ENCODE assay signal across 8 mouse cellular contexts in the genomic region with DNA sequence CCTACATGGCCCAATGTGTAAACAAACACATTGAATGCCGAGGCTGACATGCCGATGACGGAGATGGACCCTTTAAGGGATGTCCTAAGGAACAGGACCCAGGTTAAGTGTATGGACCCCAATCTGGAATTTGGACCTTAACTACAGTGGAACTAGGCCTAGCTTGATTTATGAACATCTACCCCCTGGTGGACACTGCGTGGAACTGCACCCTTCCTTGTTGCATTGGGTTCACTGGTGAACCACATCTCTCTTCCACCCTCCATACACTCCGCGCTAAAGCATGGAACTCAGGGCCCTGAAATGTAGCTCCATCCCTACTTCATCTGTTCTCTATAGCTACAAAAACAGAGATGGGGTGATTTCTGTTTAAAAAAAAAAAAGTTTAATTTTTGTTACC. TPM values are rescaled to one million over a fixed set of nuclear protein-coding genes. Genes with fewer than 3 reads are reported as not detected.
DNase-seq lines count a peak whose midpoint lies in the region; ATAC-seq lines count a peak whose summit lies in the region.

No protein-coding gene starts in this region.

- H3K27me3 ChIP-seq in liver, embryonic 11.5 days (replicated peaks; ENCODE audit: control insufficient read depth, insufficient read depth, low read length), result no peaks in the 10 kb centered on the region
- peaks cover 2% of the 10 kb centered on the region; the same call in 1 of the 2 replicates for H3K27me3 ChIP-seq in liver, embryonic 13.5 days

- no peak overlapping the region for H3K4me3 ChIP-seq in liver, embryonic 11.5 days (ENCODE audit: low read depth, low read length)
- no peak overlapping the region for H3K4me3 ChIP-seq in liver, embryonic 13.5 days (replicated peaks)

- WGBS in liver, embryonic 11.5 days, result 63% methylated on average over 6 of the region's 6 CpGs
- WGBS in liver, embryonic 13.5 days (ENCODE audit: insufficient replicate concordance), result 55% methylated on average over 6 of the region's 6 CpGs

- no peak overlapping the region for H3K9ac ChIP-seq in liver, embryonic 11.5 days (ENCODE audit: low read depth, low read length)
- no peak overlapping the region for H3K9ac ChIP-seq in liver, embryonic 13.5 days

- ATAC-seq in liver, embryonic 11.5 days (replicated peaks; ENCODE audit: low FRiP score), result no peak
- no peak for ATAC-seq in liver, embryonic 13.5 days (ENCODE audit: low read depth)

- 0 out of 2 replicates have a peak, but pooled peaks cover under 1% of the 10 kb centered on the region for H3K4me1 ChIP-seq in liver, embryonic 11.5 days (replicated peaks; ENCODE audit: control insufficient read depth, insufficient read depth, low read length)
- peaks cover 8% of the 10 kb centered on the region for H3K4me1 ChIP-seq in liver, embryonic 13.5 days (replicated peaks)

- peak; percentile 58 to 74 for DNase-seq in cerebellum, postnatal 10 days
- no peak for DNase-seq in cerebellum, adult 18-20 months
- peak; percentile 50 for DNase-seq in liver
- no peak for DNase-seq in liver, embryonic 11.5 days (ENCODE audit: low spot score)
- peak; percentile 39 for DNase-seq in embryo, embryonic 11 days
- DNase-seq in liver, embryonic 13.5 days, result peak; percentile 31
- peak; percentile 15 to 22 for DNase-seq in spleen, postnatal 36 days (ENCODE audit: low spot score in 2 of 2)
- DNase-seq in cerebellum, adult 9-10 months, result no peak

- no peak overlapping the region for H3K4me2 ChIP-seq in liver, embryonic 11.5 days
- H3K4me2 ChIP-seq in liver, embryonic 13.5 days, result no peak overlapping the region

- no peak overlapping the region for H3K27ac ChIP-seq in liver, embryonic 11.5 days (ENCODE audit: low read depth, low read length)
- H3K27ac ChIP-seq in liver, embryonic 13.5 days, result no peak overlapping the region

- H3K9me3 ChIP-seq in liver, embryonic 11.5 days (ENCODE audit: control insufficient read depth, low read length), result no peaks in the 10 kb centered on the region
- no peaks in the 10 kb centered on the region for H3K9me3 ChIP-seq in liver, embryonic 13.5 days (replicated peaks)

- H3K36me3 ChIP-seq in liver, embryonic 11.5 days (ENCODE audit: control insufficient read depth, insufficient read depth, low read length), result no peaks in the 10 kb centered on the region
- no peaks in the 10 kb centered on the region for H3K36me3 ChIP-seq in liver, embryonic 13.5 days

RNA-seq across cellular contexts. Expression of gene Adamts10, which starts 30.9 kb away (rescaled TPM):
- 26.8 and 33.3 TPM in 2 replicates for polyA plus RNA-seq in liver, embryonic 11.5 days (2014; fragmentation: Nextera tagmentation; extraction: Ambion mirVana)
- 5.5 and 6.6 TPM in 2 replicates for polyA plus RNA-seq in liver, embryonic 13.5 days (2015; fragmentation: Nextera tagmentation; extraction: Ambion mirVana)

Comparison
In these comparisons a context has a peak if more than half of its experiments do, and no peak if none do; other contexts are left out.
1. DNase-seq: peak in cerebellum, postnatal 10 days (2 of 2), liver (single experiment), embryo, embryonic 11 days (single experiment), liver, embryonic 13.5 days (single experiment) and spleen, postnatal 36 days (2 of 2); none in cerebellum, adult 18-20 months (0 of 2), liver, embryonic 11.5 days (single experiment) and cerebellum, adult 9-10 months (single experiment).